Mouse (Mus musculus) A20 (cell line): ENCODE data around the gene 4930558C23Rik.
"Not testable (repeated sequence)": the region's sequence is repeated elsewhere in the genome, so short reads cannot be mapped to it uniquely, and the experiment has no call there.

Experiments
- DNase-seq: peaks from one replicate; pipeline ENCODE4 v3.0.0-alpha.2; 2011; ENCODE audit warnings: low read depth, low spot score

4930558C23Rik gene

GRCm38 (mm10) chr3:95402741-95403140 lies at the start of gene 4930558C23Rik:
TSS of gene 4930558C23Rik (minus strand) at chr3:95402841.
- DNase-seq = no peak

- no peak for DNase-seq
Measured at GRCm38 (mm10) chr3:95450915-95451314, 48.3 kb upstream of the 4930558C23Rik start.

- DNase-seq = peak; percentile 69
Measured at GRCm38 (mm10) chr3:95450408-95450807, 47.8 kb upstream of the 4930558C23Rik start.

- DNase-seq = no peak
Measured at GRCm38 (mm10) chr3:95445311-95445710, 42.7 kb upstream of the 4930558C23Rik start.

- DNase-seq = peak; percentile 21
Measured at GRCm38 (mm10) chr3:95442406-95443117, 39.9 kb upstream of the 4930558C23Rik start.

- DNase-seq = no peak
Measured at GRCm38 (mm10) chr3:95439670-95440069, 37.0 kb upstream of the 4930558C23Rik start.

- peak; percentile 16 for DNase-seq
Measured at GRCm38 (mm10) chr3:95438636-95439035, 36.0 kb upstream of the 4930558C23Rik start.

- peak; percentile 12 for DNase-seq
Measured at GRCm38 (mm10) chr3:95435561-95435960, 32.9 kb upstream of the 4930558C23Rik start.

- no peak for DNase-seq
Measured at GRCm38 (mm10) chr3:95434983-95435370, 32.3 kb upstream of the 4930558C23Rik start.

GRCm38 (mm10) chr3:95434136-95434982 lies 31.7 kb upstream of the 4930558C23Rik start, which contains the start of gene Arnt:
TSS of gene Arnt (plus strand) at chr3:95434388.
- peak; percentile 99 for DNase-seq

GRCm38 (mm10) chr3:95433301-95433915 lies 30.8 kb upstream of the 4930558C23Rik start:
- DNase-seq = peak; percentile 75

- DNase-seq = not testable (repeated sequence)
Measured at GRCm38 (mm10) chr3:95428423-95428822, 25.8 kb upstream of the 4930558C23Rik start.

GRCm38 (mm10) chr3:95427891-95428238 lies 25.2 kb upstream of the 4930558C23Rik start:
- not testable (repeated sequence) for DNase-seq

GRCm38 (mm10) chr3:95427117-95427890 lies 24.7 kb upstream of the 4930558C23Rik start:
- DNase-seq = not testable (repeated sequence)

- DNase-seq = not testable (repeated sequence)
Measured at GRCm38 (mm10) chr3:95426476-95426875, 23.8 kb upstream of the 4930558C23Rik start.

- no peak for DNase-seq
Measured at GRCm38 (mm10) chr3:95417866-95418265, 15.2 kb upstream of the 4930558C23Rik start.

- DNase-seq = no peak
Measured at GRCm38 (mm10) chr3:95412268-95412667, 9.6 kb upstream of the 4930558C23Rik start.

GRCm38 (mm10) chr3:95408852-95409251 lies 6.2 kb upstream of the 4930558C23Rik start:
- DNase-seq = no peak

GRCm38 (mm10) chr3:95407728-95408127 lies 5.1 kb upstream of the 4930558C23Rik start:
- DNase-seq = no peak

GRCm38 (mm10) chr3:95394385-95394784 lies 8.3 kb downstream of the 4930558C23Rik start:
- DNase-seq = peak; percentile 77

- peak; percentile 37 for DNase-seq
Measured at GRCm38 (mm10) chr3:95385401-95386075, 17.1 kb downstream of the 4930558C23Rik start.
